27 mouse cellular contexts compared by ENCODE assay signal in genomic region chr11:6078737-6079136, GRCm38 (mm10).
"Had no signal": no experiment of that assay in that cellular context is flagged by ENCODE, and none has a peak within 500 bp of the region (broad histone marks: within the 10 kb centered on the region; RNA-seq: fewer than 3 reads in every experiment).

No protein-coding gene starts in this region.

- H3K36me3 ChIP-seq: heart, embryonic 10.5 days; heart, embryonic 12.5 days; hindbrain, embryonic 10.5 days; hindbrain, embryonic 12.5 days; intestine, embryonic 15.5 days; limb, embryonic 10.5 days; limb, embryonic 12.5 days; liver, embryonic 13.5 days; liver, embryonic 15.5 days had no signal

- H3K4me2 ChIP-seq: heart, embryonic 12.5 days; hindbrain, embryonic 12.5 days; hindbrain, embryonic 14.5 days; intestine, embryonic 15.5 days; limb, embryonic 12.5 days; liver, embryonic 11.5 days; liver, embryonic 13.5 days; liver, embryonic 15.5 days had no signal

- H3K4me3 ChIP-seq: gastrocnemius, adult 2 months; heart, embryonic 10.5 days; heart, embryonic 12.5 days; hindbrain, embryonic 10.5 days; hindbrain, embryonic 12.5 days; intestine, embryonic 15.5 days; layer of hippocampus, adult 2 months; limb, embryonic 10.5 days; limb, embryonic 12.5 days; liver, embryonic 13.5 days; liver, embryonic 15.5 days had no signal

- H3K9ac ChIP-seq: heart, embryonic 12.5 days; hindbrain, embryonic 12.5 days; hindbrain, embryonic 14.5 days; intestine, embryonic 15.5 days; limb, embryonic 12.5 days; liver, embryonic 13.5 days; liver, embryonic 15.5 days had no signal

- H3K27ac ChIP-seq: gastrocnemius, adult 2 months; heart, embryonic 10.5 days; hindbrain, embryonic 10.5 days; hindbrain, embryonic 12.5 days; hindbrain, embryonic 14.5 days; intestine, embryonic 15.5 days; layer of hippocampus, adult 2 months; limb, embryonic 10.5 days; limb, embryonic 12.5 days; liver, embryonic 13.5 days; liver, embryonic 15.5 days had no signal

- ATAC-seq: hindbrain, embryonic 16.5 days; inflammation-experienced regulatory T-cells, adult 6 months; intestine, embryonic 15.5 days; intestine, postnatal 0 days had no signal

- H3K27me3 ChIP-seq: heart, embryonic 12.5 days; hindbrain, embryonic 12.5 days; intestine, embryonic 15.5 days; limb, embryonic 12.5 days; liver, embryonic 13.5 days; liver, embryonic 15.5 days had no signal

- H3K9me3 ChIP-seq: heart, embryonic 10.5 days; heart, embryonic 12.5 days; hindbrain, embryonic 10.5 days; hindbrain, embryonic 12.5 days; intestine, embryonic 15.5 days; limb, embryonic 10.5 days; limb, embryonic 12.5 days; liver, embryonic 13.5 days; liver, embryonic 15.5 days had no signal

- H3K4me1 ChIP-seq: heart, embryonic 10.5 days; hindbrain, embryonic 10.5 days; hindbrain, embryonic 12.5 days; intestine, embryonic 15.5 days; limb, embryonic 12.5 days; liver, embryonic 13.5 days; liver, embryonic 15.5 days had no signal

- DNase-seq: gastrocnemius, adult 2 months; gastrocnemius, postnatal 10 days; gastrocnemius, postnatal 25 days; heart, adult 18-20 months; heart, postnatal 10 days; heart, postnatal 4 days; kidney, adult 18-20 months; kidney, adult 8-10 months; kidney, postnatal 10 days; kidney, postnatal 25 days; kidney, postnatal 4 days; liver; liver, embryonic 13.5 days had no signal
